Mouse (Mus musculus): ENCODE data around the gene Dnaic1.

- TF ChIP-seq CTCF (IDR thresholded peaks at IDR 0.05; ENCODE audit: insufficient read depth, low read length), result no peak
- TF ChIP-seq POLR2A (IDR thresholded peaks at IDR 0.05; ENCODE audit: borderline replicate concordance, extremely low read depth, low read depth, low read length), result no peak
Measured at GRCm38 (mm10) chr4:41634631-41635030, 65.1 kb downstream of the Dnaic1 start.

Measured in lung, adult 2 months (tissue).